Mouse (Mus musculus) intestine, postnatal 0 days (tissue): ENCODE results near the gene Ms4a8a. TPM values are rescaled to one million over a fixed set of nuclear protein-coding genes. Genes with fewer than 3 reads are reported as not detected.
"Not testable (repeated sequence)": the region's sequence is repeated elsewhere in the genome, so short reads cannot be mapped to it uniquely, and the experiment has no call there.

Experiments
- ATAC-seq: fragments of 200-750 bp; cut with Nextera tagmentation; 2 replicates; pipeline ENCODE4 v1.8.0; 2017; ENCODE audit warnings: mild to moderate bottlenecking, moderate TSS enrichment, moderate library complexity
- H3K27ac ChIP-seq: fragments of 300-500 bp; sonication (generic); 2 replicates; pipeline ENCODE4 v1.5.1; 2014; ENCODE audit warnings: mild to moderate bottlenecking, low read depth, low read length, moderate library complexity
- H3K27me3 ChIP-seq: fragments of 300-500 bp; sonication (generic); replicated peaks from 2 replicates; pipeline ENCODE4 v1.6.1; 2014; ENCODE audit warnings: low read length, mixed read lengths; ENCODE audit not compliant: control insufficient read depth, insufficient read depth
- H3K36me3 ChIP-seq: fragments of 300-500 bp; sonication (generic); 2 replicates; pipeline ENCODE4 v1.6.1; 2014; ENCODE audit warnings: mild to moderate bottlenecking, moderate library complexity; ENCODE audit not compliant: control insufficient read depth, insufficient read depth
- H3K4me1 ChIP-seq: fragments of 300-500 bp; sonication (generic); replicated peaks from 2 replicates; pipeline ENCODE4 v1.6.1; 2014; ENCODE audit warnings: antibody characterized with exemption, low read length, mixed read lengths; ENCODE audit not compliant: control insufficient read depth, insufficient read depth
- H3K4me2 ChIP-seq: fragments of 300-500 bp; sonication (generic); replicated peaks from 2 replicates; pipeline ENCODE4 v1.6.1; 2014; ENCODE audit warnings: low read depth, mild to moderate bottlenecking, moderate library complexity
- H3K4me3 ChIP-seq: fragments of 300-500 bp; sonication (generic); 2 replicates; pipeline ENCODE4 v1.5.1; 2014; ENCODE audit warnings: low read depth, low read length
- H3K9ac ChIP-seq: fragments of 300-500 bp; sonication (generic); 2 replicates; pipeline ENCODE4 v1.6.1; 2014; ENCODE audit warnings: mild to moderate bottlenecking, low read depth, low read length
- H3K9me3 ChIP-seq: fragments of 300-500 bp; sonication (generic); 2 replicates; pipeline ENCODE4 v1.6.1; 2016; ENCODE audit warnings: mixed run types; ENCODE audit not compliant: control insufficient read depth
- CTCF ChIP-seq: sonication (generic); IDR thresholded peaks from 2 replicates; pipeline ENCODE4 v1.5.1; 2016; ENCODE audit warnings: low read depth, mild to moderate bottlenecking, control low read depth, antibody characterized with exemption, moderate library complexity
- WGBS: fragments of 180-500 bp; shearing (Covaris S2); extraction: QIAGEN DNeasy Blood & Tissue Kit; methylation state at CpG from one replicate; pipeline ENCODE4 v1.1.7; 2014; 5-methylcytosine and 5-hydroxymethylcytosine counted together
- polyA plus RNA-seq: library from polyadenylated mRNA; unstranded; fragments of >200 nt; fragmentation: Nextera tagmentation; extraction: Ambion mirVana; gene quantifications from 2 replicates; pipeline ENCODE4 v1.2.1, GENCODE M21; 2015

The Ms4a8a gene
- polyA plus RNA-seq, 1 experiment from 2014 or later = 75.7 TPM

GRCm38 (mm10) chr19:11070364-11070763, 10.5 kb downstream of the Ms4a8a start:
- no peaks in the 10 kb centered on the region for H3K9me3 ChIP-seq
- no peak overlapping the region for H3K9ac ChIP-seq
- WGBS = 35% methylated on average over 3 of the region's 3 CpGs
- no peak for TF ChIP-seq CTCF
- no peak overlapping the region for H3K4me3 ChIP-seq
- no peaks in the 10 kb centered on the region; the same call in 1 of the 2 replicates for H3K36me3 ChIP-seq
- H3K4me2 ChIP-seq = no peak overlapping the region
- H3K27me3 ChIP-seq = no peaks in the 10 kb centered on the region
- no peaks in the 10 kb centered on the region for H3K4me1 ChIP-seq
- peak; percentile 93 for ATAC-seq
- peak overlapping the region; percentile 63 for H3K27ac ChIP-seq

- Histone ChIP-seq H3K4me1 (no peaks in the 10 kb centered on the region), H3K36me3 (no peaks in the 10 kb centered on the region; the same call in 1 of the 2 replicates), H3K9ac (no peak overlapping the region), H3K27ac (no peak overlapping the region), H3K4me3 (no peak overlapping the region), H3K4me2 (no peak overlapping the region), H3K27me3 (no peaks in the 10 kb centered on the region), H3K9me3 (no peaks in the 10 kb centered on the region)
- no peak for ATAC-seq
- peak; percentile 49 for TF ChIP-seq CTCF
- WGBS = 79% methylated on average over 2 of the region's 2 CpGs
Measured at GRCm38 (mm10) chr19:11065202-11065875, 15.6 kb downstream of the Ms4a8a start.

GRCm38 (mm10) chr19:11060900-11061299, 20.0 kb downstream of the Ms4a8a start:
- Histone ChIP-seq H3K27me3 (no peaks in the 10 kb centered on the region), H3K9ac (no peak overlapping the region), H3K4me1 (no peaks in the 10 kb centered on the region), H3K36me3 (no peaks in the 10 kb centered on the region; the same call in 1 of the 2 replicates), H3K4me2 (no peak overlapping the region), H3K9me3 (no peaks in the 10 kb centered on the region), H3K4me3 (no peak overlapping the region), H3K27ac (no peak overlapping the region)
- WGBS = 87% methylated on average over 1 of the region's 1 CpGs
- no peak for TF ChIP-seq CTCF
- no peak for ATAC-seq

GRCm38 (mm10) chr19:11059967-11060366, 20.9 kb downstream of the Ms4a8a start:
- H3K9ac ChIP-seq = no peak overlapping the region
- H3K36me3 ChIP-seq = no peaks in the 10 kb centered on the region; the same call in 1 of the 2 replicates
- no peaks in the 10 kb centered on the region for H3K4me1 ChIP-seq
- no peak for ATAC-seq
- H3K9me3 ChIP-seq = no peaks in the 10 kb centered on the region
- no peak for TF ChIP-seq CTCF
- H3K4me3 ChIP-seq = no peak overlapping the region
- H3K27ac ChIP-seq = no peak overlapping the region
- no peak overlapping the region for H3K4me2 ChIP-seq
- no peaks in the 10 kb centered on the region for H3K27me3 ChIP-seq

- not testable (repeated sequence) for H3K9me3 ChIP-seq, H3K9ac ChIP-seq, H3K4me1 ChIP-seq, H3K36me3 ChIP-seq, H3K4me3 ChIP-seq, H3K4me2 ChIP-seq, H3K27ac ChIP-seq, H3K27me3 ChIP-seq
- ATAC-seq = peak; percentile 50; the same call in 1 of the 2 replicates
- WGBS = 50% methylated on average over 1 of the region's 1 CpGs
Measured at GRCm38 (mm10) chr19:11055700-11056099, 25.2 kb downstream of the Ms4a8a start.

- Histone ChIP-seq H3K27me3 (no peaks in the 10 kb centered on the region), H3K9me3 (no peaks in the 10 kb centered on the region), H3K27ac (no peak overlapping the region), H3K9ac (no peak overlapping the region), H3K4me3 (no peak overlapping the region), H3K4me2 (no peak overlapping the region; the same call in 1 of the 2 replicates), H3K4me1 (no peaks in the 10 kb centered on the region), H3K36me3 (no peaks in the 10 kb centered on the region)
- peak; percentile 55 for ATAC-seq
- TF ChIP-seq CTCF = no peak
- WGBS = 46% methylated on average over 3 of the region's 3 CpGs
Measured at GRCm38 (mm10) chr19:11053277-11053676, 27.6 kb downstream of the Ms4a8a start.
